Mouse (Mus musculus) erythroblast, embryonic 14.5 days (primary cell): ENCODE data around the gene Hes7.
A peak's percentile ranks its signal among the peaks of the same experiment; 100 is the strongest.

ENCODE experiments used
- GATA1 ChIP-seq: IDR thresholded peaks from 2 replicates; pipeline ENCODE4 v1.6.1; 2012; ENCODE audit warnings: low read length, inconsistent platforms, mixed read lengths
- TAL1 ChIP-seq: IDR thresholded peaks from 3 replicates; pipeline ENCODE4 v1.6.1; 2012; ENCODE audit warnings: low read length, inconsistent platforms, mixed read lengths

- TF ChIP-seq TAL1 (peak; percentile 21; the same call in 1 of the 3 replicates), GATA1 (peak; percentile 97)
These were observed 46.9 kb upstream of the Hes7 start for GRCm38 (mm10) chr11:69073065-69073888.
